Mouse (Mus musculus) intestine, embryonic 16.5 days (tissue): ENCODE data around the gene Dagla. TPM values are rescaled to one million over a fixed set of nuclear protein-coding genes. Genes with fewer than 3 reads are reported as not detected.

Source experiments
- ATAC-seq: fragments of 200-750 bp; cut with Nextera tagmentation; 2 replicates; pipeline ENCODE4 v1.8.0; 2017; ENCODE audit warnings: moderate TSS enrichment, moderate library complexity
- H3K27ac ChIP-seq: fragments of 300-500 bp; sonication (generic); 2 replicates; pipeline ENCODE4 v1.5.1; 2014; ENCODE audit warnings: mild to moderate bottlenecking, low read length
- H3K27me3 ChIP-seq: fragments of 300-500 bp; sonication (generic); replicated peaks from 2 replicates; pipeline ENCODE4 v1.6.1; 2014; ENCODE audit warnings: low read length, control low read depth, mixed read lengths; ENCODE audit not compliant: control insufficient read depth, insufficient read depth
- H3K36me3 ChIP-seq: fragments of 300-500 bp; sonication (generic); 2 replicates; pipeline ENCODE4 v1.6.1; 2014; ENCODE audit warnings: low read length, control low read depth; ENCODE audit not compliant: control insufficient read depth, insufficient read depth
- H3K4me1 ChIP-seq: fragments of 300-500 bp; sonication (generic); 2 replicates; pipeline ENCODE4 v1.6.1; 2014; ENCODE audit warnings: low read length, control low read depth, mixed read lengths; ENCODE audit not compliant: control insufficient read depth, insufficient read depth
- H3K4me2 ChIP-seq: fragments of 300-500 bp; sonication (generic); 2 replicates; pipeline ENCODE4 v1.6.1; 2014; ENCODE audit warnings: low read depth, low read length, control low read depth
- H3K4me3 ChIP-seq: fragments of 300-500 bp; sonication (generic); 2 replicates; pipeline ENCODE4 v1.5.1; 2014; ENCODE audit warnings: mild to moderate bottlenecking, low read length
- H3K9ac ChIP-seq: fragments of 300-500 bp; sonication (generic); 2 replicates; pipeline ENCODE4 v1.6.1; 2014; ENCODE audit warnings: low read depth, low read length
- H3K9me3 ChIP-seq: fragments of 300-500 bp; sonication (generic); 2 replicates; pipeline ENCODE4 v1.6.1; 2016; ENCODE audit warnings: low read length, control low read depth; ENCODE audit not compliant: control insufficient read depth
- WGBS: fragments of 180-500 bp; shearing (Covaris S2); extraction: QIAGEN DNeasy Blood & Tissue Kit; methylation state at CpG from one replicate; pipeline ENCODE4 v1.1.7; 2014; 5-methylcytosine and 5-hydroxymethylcytosine counted together
- polyA plus RNA-seq: library from polyadenylated mRNA; unstranded; fragments of >200 nt; fragmentation: Nextera tagmentation; extraction: Ambion mirVana; gene quantifications from 2 replicates; pipeline ENCODE4 v1.2.1, GENCODE M21; 2015

The Dagla gene
- polyA plus RNA-seq, 1 experiment from 2014 or later: 2.6 TPM

DNA sequence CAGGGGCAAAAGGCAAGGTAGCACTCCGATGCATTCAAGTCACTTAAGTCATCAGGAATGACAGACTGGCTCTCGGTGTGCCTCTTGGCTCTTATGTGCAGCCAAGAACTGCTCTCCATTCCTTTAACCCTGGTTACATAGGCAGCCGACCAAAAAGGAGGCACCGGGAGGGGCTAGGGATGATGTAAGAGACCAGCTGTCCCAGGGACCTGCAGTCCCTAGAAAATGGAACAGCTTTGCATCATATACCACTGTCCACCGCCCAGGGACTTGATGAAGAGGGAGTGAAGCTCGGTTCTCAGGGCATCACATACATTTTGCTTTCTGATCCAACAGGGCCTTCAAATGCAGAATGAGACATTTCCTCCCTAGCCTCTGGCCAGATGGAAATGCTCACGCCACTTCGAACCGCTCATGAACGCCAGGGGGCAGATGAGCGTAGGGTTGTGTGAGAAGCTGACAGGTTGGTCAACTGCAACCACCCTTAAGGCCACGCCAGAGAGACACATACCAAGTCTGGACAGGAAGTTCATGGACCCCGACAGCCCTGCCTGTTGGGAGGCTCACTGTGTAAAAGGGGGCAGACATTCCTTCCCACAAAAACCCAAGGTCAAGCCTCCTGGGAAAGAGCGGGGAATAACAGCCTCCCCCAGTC lies 38.4 kb downstream of the Dagla start:
- Histone ChIP-seq H3K4me2 (no peak overlapping the region), H3K27me3 (no peaks in the 10 kb centered on the region), H3K9me3 (no peaks in the 10 kb centered on the region), H3K36me3 (no peaks in the 10 kb centered on the region), H3K9ac (no peak overlapping the region), H3K4me3 (no peak overlapping the region), H3K4me1 (peaks cover 27% of the 10 kb centered on the region), H3K27ac (peak overlapping the region; percentile 74)
- 19% methylated on average over 14 of the region's 14 CpGs for WGBS
- peak; percentile 50 for ATAC-seq

DNA sequence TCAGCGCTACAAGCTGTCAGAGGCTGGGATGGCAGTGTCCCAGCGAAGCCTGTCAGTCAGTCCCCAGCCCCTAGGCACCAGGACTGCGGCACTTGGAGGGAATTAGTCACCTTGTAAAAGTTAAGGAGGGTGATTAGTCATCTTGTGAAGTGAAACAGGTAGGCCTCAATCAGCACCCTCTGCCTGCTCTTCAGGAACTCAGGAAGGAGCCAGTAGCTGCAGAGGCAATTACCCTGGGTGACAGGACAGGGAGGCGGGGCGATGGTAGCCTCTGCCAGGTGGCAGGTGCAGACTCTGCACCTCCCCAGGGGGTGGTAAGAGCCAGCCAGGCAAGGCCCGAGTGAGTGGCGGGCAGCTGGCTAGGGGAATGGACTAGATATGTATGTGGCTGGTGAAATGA lies 43.3 kb downstream of the Dagla start:
- no peaks in the 10 kb centered on the region for H3K9me3 ChIP-seq
- no peaks in the 10 kb centered on the region for H3K27me3 ChIP-seq
- peaks cover 19% of the 10 kb centered on the region for H3K4me1 ChIP-seq
- no peak overlapping the region for H3K4me3 ChIP-seq
- no peak overlapping the region for H3K4me2 ChIP-seq
- H3K9ac ChIP-seq: no peak overlapping the region; the same call in 1 of the 2 replicates
- ATAC-seq: peak; percentile 56; the same call in 1 of the 2 replicates
- WGBS: 65% methylated on average over 7 of the region's 7 CpGs
- no peaks in the 10 kb centered on the region for H3K36me3 ChIP-seq
- H3K27ac ChIP-seq: peak overlapping the region; percentile 30; the same call in 1 of the 2 replicates

DNA sequence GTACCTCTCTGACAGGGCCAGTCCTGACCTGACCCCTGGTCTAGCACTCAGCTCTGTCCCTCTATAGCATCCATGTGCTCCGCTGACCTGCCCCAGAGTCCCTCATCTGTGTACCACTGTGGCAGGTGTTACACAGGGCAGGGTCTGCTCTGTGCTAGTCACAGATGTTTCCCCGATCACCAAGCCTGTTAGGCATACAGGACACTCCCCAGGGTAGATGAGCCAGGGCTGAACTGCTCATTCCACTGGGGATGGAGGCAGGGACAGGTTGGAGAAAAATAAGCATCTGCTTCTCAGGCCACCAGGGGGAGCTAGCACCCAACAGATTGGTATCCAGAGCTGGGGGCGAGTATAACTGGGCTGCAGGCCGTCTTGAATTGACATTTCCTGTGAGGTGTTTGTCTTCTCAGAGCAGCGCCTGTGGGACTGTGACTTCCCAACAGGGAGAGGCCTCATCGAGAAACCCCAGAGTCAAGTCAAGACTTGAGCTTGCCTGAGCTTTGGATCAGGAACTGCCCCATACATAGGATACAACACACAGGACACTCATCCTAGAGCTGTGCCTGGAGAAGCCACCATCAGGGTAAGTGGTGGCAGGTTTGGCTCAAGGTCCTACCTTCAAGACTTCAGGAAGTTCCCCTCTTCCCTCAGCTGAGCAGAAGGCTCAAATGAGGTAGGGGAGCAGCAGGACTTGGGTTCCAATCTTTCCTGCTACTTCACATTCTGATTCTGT lies 46.2 kb downstream of the Dagla start:
- H3K27me3 ChIP-seq: no peaks in the 10 kb centered on the region
- peak; percentile 57; the same call in 1 of the 2 replicates for ATAC-seq

GRCm38 (mm10) chr19:10248128-10248527 lies 56.5 kb downstream of the Dagla start:
- 40% methylated on average over 20 of the region's 20 CpGs for WGBS
- peak; percentile 47; the same call in 1 of the 2 replicates for ATAC-seq

More for the DNA sequence above, 46.2 kb downstream of the Dagla start:
- Histone ChIP-seq H3K36me3 (no peaks in the 10 kb centered on the region), H3K27ac (no peak overlapping the region), H3K4me2 (no peak overlapping the region), H3K9ac (no peak overlapping the region), H3K9me3 (no peaks in the 10 kb centered on the region), H3K4me3 (no peak overlapping the region), H3K4me1 (peaks cover 15% of the 10 kb centered on the region; the same call in 1 of the 2 replicates)
- WGBS: 20% methylated on average over 6 of the region's 6 CpGs

DNA sequence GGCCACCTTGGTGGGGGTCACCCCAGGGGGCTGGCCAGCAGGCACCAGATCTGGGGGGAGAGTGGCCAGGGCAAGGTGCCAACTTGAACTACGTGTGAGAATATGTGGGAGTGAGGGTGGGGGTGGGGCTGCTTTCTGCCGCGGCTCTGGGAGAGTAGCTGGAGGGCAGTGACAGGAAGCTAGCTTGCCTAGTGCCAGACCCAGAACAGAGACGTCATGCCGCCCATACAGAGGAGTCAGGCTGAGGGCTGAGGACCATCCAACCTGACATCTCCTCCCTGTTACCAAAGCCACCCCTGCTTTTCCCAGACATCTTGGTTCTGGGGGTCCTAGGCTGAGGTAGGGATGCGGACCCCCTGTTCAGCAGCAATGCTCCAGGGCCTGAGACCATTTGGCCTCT lies 57.5 kb downstream of the Dagla start:
- Histone ChIP-seq H3K36me3 (no peaks in the 10 kb centered on the region), H3K4me2 (no peak overlapping the region), H3K9ac (no peak overlapping the region), H3K4me3 (no peak overlapping the region), H3K27ac (no peak overlapping the region), H3K27me3 (no peaks in the 10 kb centered on the region), H3K9me3 (no peaks in the 10 kb centered on the region), H3K4me1 (peaks cover 14% of the 10 kb centered on the region)
- WGBS: 46% methylated on average over 6 of the region's 6 CpGs
- no peak for ATAC-seq

More at GRCm38 (mm10) chr19:10248128-10248527, 56.5 kb downstream of the Dagla start:
- H3K27ac ChIP-seq: no peak overlapping the region
- H3K4me3 ChIP-seq: no peak overlapping the region
- H3K36me3 ChIP-seq: no peaks in the 10 kb centered on the region
- no peak overlapping the region for H3K9ac ChIP-seq
- no peaks in the 10 kb centered on the region for H3K27me3 ChIP-seq
- no peaks in the 10 kb centered on the region for H3K9me3 ChIP-seq
- H3K4me2 ChIP-seq: no peak overlapping the region
- peaks cover 14% of the 10 kb centered on the region for H3K4me1 ChIP-seq

- no peak for ATAC-seq
- Histone ChIP-seq H3K27ac (no peak overlapping the region), H3K4me1 (peaks cover 21% of the 10 kb centered on the region), H3K9me3 (no peaks in the 10 kb centered on the region), H3K9ac (no peak overlapping the region), H3K4me3 (no peak overlapping the region), H3K36me3 (no peaks in the 10 kb centered on the region), H3K27me3 (no peaks in the 10 kb centered on the region), H3K4me2 (no peak overlapping the region)
- 15% methylated on average over 3 of the region's 3 CpGs for WGBS
These were observed 60.5 kb downstream of the Dagla start for GRCm38 (mm10) chr19:10244183-10244582.

DNA sequence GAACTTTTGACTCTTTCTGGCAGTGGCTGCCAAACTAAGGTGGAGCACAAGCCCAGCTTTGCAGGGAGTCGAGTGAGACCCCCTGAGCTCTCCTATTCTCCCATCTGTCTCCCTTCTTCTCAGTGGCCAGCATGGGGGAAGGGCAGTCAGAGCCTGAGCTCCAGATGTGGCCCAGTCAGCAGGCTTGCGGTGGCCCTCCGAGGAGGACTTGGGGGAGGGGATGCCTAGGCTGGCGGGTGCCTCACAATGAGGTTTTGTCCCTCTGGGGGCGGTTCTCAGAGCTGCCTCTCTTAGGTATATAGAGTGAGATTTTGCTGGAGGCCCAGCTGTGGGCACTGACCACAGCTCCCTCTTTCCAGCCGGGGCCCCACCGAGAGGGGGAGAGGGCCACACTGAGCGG lies 61.8 kb downstream of the Dagla start:
- WGBS: 32% methylated on average over 8 of the region's 8 CpGs
- Histone ChIP-seq H3K9ac (no peak overlapping the region), H3K9me3 (no peaks in the 10 kb centered on the region), H3K4me3 (no peak overlapping the region), H3K36me3 (no peaks in the 10 kb centered on the region), H3K4me1 (peaks cover 24% of the 10 kb centered on the region), H3K27ac (no peak overlapping the region), H3K4me2 (no peak overlapping the region), H3K27me3 (no peaks in the 10 kb centered on the region)
- no peak for ATAC-seq

DNA sequence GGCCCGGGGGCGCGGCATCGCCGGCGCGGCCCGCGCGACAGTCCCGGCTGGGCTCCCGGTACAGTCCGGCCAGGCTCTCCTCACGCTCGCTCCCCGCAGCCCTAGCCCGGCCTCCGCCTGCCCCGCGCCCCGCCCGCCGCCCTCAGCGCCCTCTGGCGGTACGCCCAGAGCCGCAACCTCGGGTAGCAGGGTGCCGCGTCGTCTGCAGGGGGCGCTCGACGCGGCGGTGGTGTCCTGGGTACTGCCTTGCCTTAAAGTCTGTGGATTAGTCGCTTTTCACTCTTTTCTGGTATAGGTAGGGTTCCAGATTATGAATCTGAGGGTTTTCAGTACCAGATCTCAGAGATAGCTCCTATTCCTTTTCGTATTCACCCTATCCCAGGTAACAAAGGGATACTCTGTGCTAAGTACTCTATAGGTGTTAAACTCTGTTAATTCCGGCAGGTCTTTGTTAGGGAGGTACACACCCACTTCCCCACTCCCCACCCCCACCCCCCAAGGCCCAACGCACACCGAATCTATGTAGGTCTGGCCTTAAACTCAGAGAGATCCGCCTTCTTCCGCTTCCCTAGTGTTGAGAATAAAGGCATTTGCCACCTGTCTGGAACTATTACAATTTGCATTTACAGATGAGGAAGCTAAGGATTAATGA lies 63.9 kb downstream of the Dagla start, which contains the start of gene Myrf:
Gene Myrf (minus strand): TSS at position 95 of the 652 bp plus-strand sequence.
- peak within 1 kb of the TSS; percentile 83 for H3K9ac ChIP-seq
- H3K4me1 ChIP-seq: peaks cover 17% of the 10 kb centered on the region; the same call in 1 of the 2 replicates
- no peaks in the 10 kb centered on the region for H3K9me3 ChIP-seq
- no peaks in the 10 kb centered on the region for H3K27me3 ChIP-seq
- H3K36me3 ChIP-seq: no peaks in the 10 kb centered on the region
- 7% methylated on average over 43 of the region's 43 CpGs for WGBS
- peak; percentile 78 for ATAC-seq
- peak within 1 kb of the TSS; percentile 14 for H3K27ac ChIP-seq
- peak within 1 kb of the TSS; percentile 67 for H3K4me2 ChIP-seq
- H3K4me3 ChIP-seq: peak within 1 kb of the TSS; percentile 62

DNA sequence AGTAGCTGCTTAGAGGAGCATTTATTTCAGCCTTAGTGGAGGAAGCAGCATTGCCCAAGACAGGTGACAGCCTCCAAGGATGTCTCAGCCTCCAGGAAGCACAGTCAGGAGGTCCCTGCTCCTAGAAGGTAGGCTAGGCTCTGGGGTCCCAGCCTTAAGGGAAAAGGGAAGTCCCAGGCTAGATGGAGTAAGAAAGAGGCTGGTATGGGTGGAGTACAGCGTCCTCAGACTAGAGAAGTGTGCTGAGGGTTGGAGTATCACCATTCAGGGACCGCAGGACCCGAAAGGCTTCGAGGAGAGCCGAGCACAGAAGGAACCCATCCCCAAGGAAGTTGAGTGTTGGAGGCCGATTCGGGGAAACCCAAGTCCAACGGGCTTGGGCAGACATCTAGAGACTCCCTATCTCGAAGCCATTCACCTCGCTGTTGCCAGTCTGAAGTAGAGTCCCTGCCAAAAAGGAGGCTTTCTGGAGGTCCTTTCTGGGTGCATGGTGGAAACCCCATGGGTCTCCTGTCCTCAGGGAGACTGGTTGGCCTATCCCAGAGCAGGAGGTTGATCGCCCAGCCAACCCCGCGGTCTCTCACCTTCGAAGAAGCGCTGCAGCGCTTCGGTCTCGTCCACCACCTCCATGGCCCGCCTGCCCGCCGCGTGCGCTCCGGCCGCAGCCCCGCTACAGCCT lies 64.6 kb downstream of the Dagla start:
- H3K9me3 ChIP-seq: no peaks in the 10 kb centered on the region
- H3K4me2 ChIP-seq: peak overlapping the region; percentile 67
- H3K27ac ChIP-seq: peak overlapping the region; percentile 14
- peak overlapping the region; percentile 83 for H3K9ac ChIP-seq
- WGBS: 2% methylated on average over 26 of the region's 26 CpGs
- H3K36me3 ChIP-seq: no peaks in the 10 kb centered on the region
- ATAC-seq: no peak
- H3K4me1 ChIP-seq: peaks cover 21% of the 10 kb centered on the region
- H3K4me3 ChIP-seq: peak overlapping the region; percentile 62
- no peaks in the 10 kb centered on the region for H3K27me3 ChIP-seq
